Mouse (Mus musculus) hindbrain, postnatal 0 days (tissue): ENCODE results near the gene Gm9844. TPM values are rescaled to one million over a fixed set of nuclear protein-coding genes. Genes with fewer than 3 reads are reported as not detected.
A peak's percentile ranks its signal among the peaks of the same experiment; 100 is the strongest.
"Not testable (repeated sequence)": the region's sequence is repeated elsewhere in the genome, so short reads cannot be mapped to it uniquely, and the experiment has no call there.

ENCODE experiments used
- ATAC-seq: fragments of 200-750 bp; cut with Nextera tagmentation; 2 replicates; pipeline ENCODE4 v1.8.0; 2017; ENCODE audit warnings: mild to moderate bottlenecking, moderate TSS enrichment, moderate library complexity
- DNase-seq: peaks from one replicate; pipeline ENCODE4 v3.0.0-alpha.2; 2015; ENCODE audit warnings: low spot score
- H3K27ac ChIP-seq: fragments of 300-500 bp; sonication (generic); 2 replicates; pipeline ENCODE4 v1.5.1; 2014; ENCODE audit warnings: mild to moderate bottlenecking
- H3K27me3 ChIP-seq: fragments of 300-500 bp; sonication (generic); 2 replicates; pipeline ENCODE4 v1.6.1; 2014; ENCODE audit warnings: low read length, mixed read lengths; ENCODE audit not compliant: insufficient read depth
- H3K36me3 ChIP-seq: fragments of 300-500 bp; sonication (generic); 2 replicates; pipeline ENCODE4 v1.6.1; 2014; ENCODE audit warnings: low read length, mixed read lengths; ENCODE audit not compliant: insufficient read depth
- H3K4me1 ChIP-seq: fragments of 300-500 bp; sonication (generic); 2 replicates; pipeline ENCODE4 v1.6.1; 2014; ENCODE audit warnings: antibody characterized with exemption, low read length, mixed read lengths; ENCODE audit not compliant: insufficient read depth
- H3K4me2 ChIP-seq: fragments of 300-500 bp; sonication (generic); 2 replicates; pipeline ENCODE4 v1.6.1; 2014; ENCODE audit warnings: low read depth, mild to moderate bottlenecking, low read length, moderate library complexity, mixed read lengths
- H3K4me3 ChIP-seq: fragments of 300-500 bp; sonication (generic); 2 replicates; pipeline ENCODE4 v1.5.1; 2014; ENCODE audit warnings: low read length
- H3K9ac ChIP-seq: fragments of 300-500 bp; sonication (generic); replicated peaks from 2 replicates; pipeline ENCODE4 v1.6.1; 2014; ENCODE audit warnings: mild to moderate bottlenecking, low read length, moderate library complexity, mixed read lengths
- H3K9me3 ChIP-seq: fragments of 300-500 bp; sonication (generic); 2 replicates; pipeline ENCODE4 v1.6.1; 2016; ENCODE audit warnings: low read length, mixed read lengths
- CTCF ChIP-seq: IDR thresholded peaks from 2 replicates; pipeline ENCODE4 v1.5.1; 2016; ENCODE audit warnings: antibody characterized with exemption, control low read depth, low read depth
- WGBS: fragments of 180-500 bp; shearing (Covaris S2); extraction: QIAGEN DNeasy Blood & Tissue Kit; methylation state at CpG from one replicate; pipeline ENCODE4 v1.1.7; 2014; 5-methylcytosine and 5-hydroxymethylcytosine counted together
- polyA plus RNA-seq: library from polyadenylated mRNA; unstranded; fragments of >200 nt; fragmentation: Nextera tagmentation; extraction: Ambion mirVana; gene quantifications from 2 replicates; pipeline ENCODE4 v1.2.1, GENCODE M21; 2015
- total RNA-seq: library from RNA; depleted of rRNA; stranded (reverse); fragments of >200 nt; gene quantifications from 2 replicates; pipeline ENCODE4 v1.2.3, GENCODE M21; 2014

The Gm9844 gene
- total and polyA plus RNA-seq, 2 experiments from 2014 or later, result 2.5 to 32.5 TPM

DNA sequence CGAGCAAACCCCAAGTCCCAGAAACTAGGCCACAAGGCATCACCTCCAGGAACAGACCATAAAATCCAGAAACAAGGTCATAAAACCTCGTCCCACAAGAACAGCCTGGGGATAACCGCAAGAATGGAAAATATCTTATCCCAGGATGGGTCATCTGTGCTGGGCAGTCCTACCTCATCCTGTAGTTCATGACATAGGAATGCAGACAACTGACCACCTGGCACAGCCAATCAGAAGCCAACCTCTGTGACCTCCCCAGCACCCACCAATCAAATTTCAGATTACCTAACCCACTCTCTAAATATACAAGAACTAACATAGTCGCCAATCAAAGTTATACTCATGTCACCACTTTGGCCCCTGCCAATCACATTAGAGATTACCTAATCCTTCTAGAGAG is 21.0 kb upstream of the Gm9844 start:
- Histone ChIP-seq H3K4me3 (no peak overlapping the region), H3K9me3 (no peaks in the 10 kb centered on the region), H3K4me1 (no peaks in the 10 kb centered on the region), H3K27me3 (no peaks in the 10 kb centered on the region), H3K4me2 (no peak overlapping the region), H3K36me3 (no peaks in the 10 kb centered on the region), H3K9ac (no peak overlapping the region), H3K27ac (no peak overlapping the region)
- DNase-seq (no peak), ATAC-seq (no peak)
- TF ChIP-seq CTCF, result no peak
- 81% methylated on average over 4 of the region's 4 CpGs for WGBS

DNA sequence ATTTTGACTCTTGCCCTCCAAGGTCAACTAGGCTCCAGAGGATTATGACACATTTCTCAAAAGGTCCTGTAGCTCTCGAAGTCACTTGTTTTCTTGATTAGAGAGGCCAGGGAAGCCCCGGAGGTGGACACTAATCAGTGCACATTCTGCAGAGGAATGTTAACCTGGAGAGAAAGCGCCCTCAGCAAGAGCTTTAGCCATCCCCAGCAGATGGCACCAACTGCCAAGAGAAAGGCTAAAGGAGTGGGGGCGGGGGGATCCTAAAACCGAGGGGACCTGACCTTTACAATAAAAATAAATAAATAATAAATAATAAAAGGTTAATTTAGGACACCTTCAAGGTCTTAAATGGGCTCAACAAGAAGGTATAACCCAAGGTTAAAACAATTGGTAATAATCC is 17.9 kb upstream of the Gm9844 start:
- Histone ChIP-seq H3K27ac (no peak overlapping the region), H3K27me3 (no peaks in the 10 kb centered on the region), H3K4me3 (no peak overlapping the region), H3K36me3 (no peaks in the 10 kb centered on the region), H3K4me1 (no peaks in the 10 kb centered on the region), H3K9me3 (no peaks in the 10 kb centered on the region), H3K9ac (no peak overlapping the region), H3K4me2 (no peak overlapping the region)
- no peak for TF ChIP-seq CTCF
- DNase-seq (no peak), ATAC-seq (no peak)
- WGBS, result 45% methylated on average over 5 of the region's 5 CpGs

DNA sequence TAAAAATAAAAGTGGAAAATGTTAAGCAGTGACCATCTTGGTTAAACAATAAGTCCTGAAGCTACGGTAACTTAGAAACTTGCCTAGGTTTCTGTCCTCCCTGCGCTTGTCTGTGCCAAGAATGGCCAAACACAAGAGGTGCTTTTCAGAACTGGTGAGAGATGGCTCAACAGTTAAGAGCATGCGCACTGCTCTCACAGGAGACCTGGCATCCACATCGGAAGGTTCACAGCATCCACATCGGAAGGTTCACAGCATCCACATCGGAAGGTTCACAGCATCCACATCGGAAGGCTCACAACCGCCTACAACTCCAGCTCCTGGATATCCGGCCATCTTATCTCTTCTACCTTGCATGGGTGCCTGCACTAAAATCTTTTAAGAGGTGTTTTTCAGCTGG is 16.8 kb upstream of the Gm9844 start:
- ATAC-seq (no peak), DNase-seq (no peak)
- Histone ChIP-seq H3K4me1 (no peaks in the 10 kb centered on the region), H3K27me3 (no peaks in the 10 kb centered on the region), H3K4me2 (no peak overlapping the region), H3K9ac (no peak overlapping the region), H3K9me3 (no peaks in the 10 kb centered on the region), H3K4me3 (no peak overlapping the region), H3K36me3 (no peaks in the 10 kb centered on the region), H3K27ac (no peak overlapping the region)
- TF ChIP-seq CTCF, result no peak
- 86% methylated on average over 9 of the region's 9 CpGs for WGBS

DNA sequence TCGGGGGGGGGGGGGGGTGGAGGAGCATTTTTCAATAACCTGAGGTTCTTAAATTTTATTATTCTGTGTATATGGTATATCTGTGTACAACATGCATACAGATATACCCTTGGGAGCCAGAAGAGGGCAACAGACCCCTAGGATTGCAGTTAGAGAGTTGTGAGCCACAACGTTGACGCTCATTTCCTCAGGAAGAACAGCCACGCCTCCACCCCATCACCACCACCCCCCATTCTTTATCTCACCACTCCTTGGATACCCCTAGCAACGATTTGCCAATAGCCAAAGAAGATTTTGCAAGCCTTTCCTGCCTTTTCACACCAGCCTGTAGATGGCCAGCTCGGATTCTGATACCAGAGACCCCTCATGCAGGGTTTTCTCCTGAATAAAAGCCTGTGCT is 16.3 kb upstream of the Gm9844 start:
- H3K4me1 ChIP-seq, result no peaks in the 10 kb centered on the region
- peak; percentile 44 for TF ChIP-seq CTCF
- WGBS, result 3% methylated on average over 6 of the region's 6 CpGs
- H3K9me3 ChIP-seq, result no peaks in the 10 kb centered on the region
- H3K9ac ChIP-seq, result no peak overlapping the region
- ATAC-seq (0 out of 2 replicates have a peak, but pooled peaks have one; percentile 53), DNase-seq (peak; percentile 54)
- no peaks in the 10 kb centered on the region for H3K36me3 ChIP-seq
- no peak overlapping the region for H3K27ac ChIP-seq
- no peak overlapping the region for H3K4me3 ChIP-seq
- H3K27me3 ChIP-seq, result no peaks in the 10 kb centered on the region
- H3K4me2 ChIP-seq, result no peak overlapping the region

DNA sequence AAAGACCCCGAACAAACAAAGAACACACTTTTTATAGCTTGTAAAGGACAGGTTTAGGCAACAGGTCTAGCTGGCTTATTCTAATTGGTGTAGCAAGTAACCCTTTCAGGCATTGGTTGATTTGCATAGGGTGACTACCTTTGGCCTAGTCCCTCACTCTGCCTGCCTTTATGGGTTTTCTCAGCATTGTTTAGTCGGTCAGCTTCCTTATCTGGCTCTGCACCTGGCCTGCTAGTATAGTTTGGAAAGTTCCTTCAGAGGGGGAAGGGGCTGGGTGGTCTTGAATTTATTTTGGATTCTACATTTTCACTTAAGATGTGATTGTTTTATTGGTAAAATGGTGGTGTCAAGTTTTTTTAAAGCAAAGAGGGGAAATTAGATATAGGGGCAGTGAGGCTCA is 15.4 kb upstream of the Gm9844 start:
- not testable (repeated sequence) for H3K9ac ChIP-seq, H3K36me3 ChIP-seq, H3K4me3 ChIP-seq, ATAC-seq, H3K9me3 ChIP-seq, H3K4me1 ChIP-seq, H3K27ac ChIP-seq, H3K4me2 ChIP-seq, DNase-seq, H3K27me3 ChIP-seq
- WGBS, result 51% methylated on average over 2 of the region's 2 CpGs

DNA sequence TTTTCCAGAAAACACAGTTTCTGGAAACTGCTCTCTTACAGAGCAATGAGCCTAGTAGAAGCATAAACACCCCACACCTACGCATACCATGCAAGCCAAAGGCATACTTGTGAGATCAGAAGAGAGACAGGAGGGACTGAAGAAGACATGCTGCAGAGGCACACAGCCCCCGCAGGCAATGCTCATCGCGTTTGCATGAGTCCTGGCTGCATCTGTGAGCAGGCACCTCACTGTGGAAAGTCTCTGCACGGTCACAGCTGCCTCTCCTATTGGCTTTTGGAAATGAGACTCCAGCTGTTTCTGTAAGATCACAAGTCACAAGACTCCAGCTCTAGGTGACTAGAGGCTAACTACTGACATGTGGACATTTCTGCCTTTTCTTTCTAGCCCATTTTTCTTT is 11.9 kb upstream of the Gm9844 start:
- no peak for TF ChIP-seq CTCF
- Histone ChIP-seq H3K36me3 (no peaks in the 10 kb centered on the region), H3K4me1 (no peaks in the 10 kb centered on the region), H3K9ac (no peak overlapping the region), H3K27ac (no peak overlapping the region), H3K4me2 (no peak overlapping the region), H3K4me3 (no peak overlapping the region), H3K27me3 (no peaks in the 10 kb centered on the region), H3K9me3 (no peaks in the 10 kb centered on the region)
- DNase-seq (peak; percentile 9), ATAC-seq (no peak)
- WGBS, result 23% methylated on average over 5 of the region's 5 CpGs

DNA sequence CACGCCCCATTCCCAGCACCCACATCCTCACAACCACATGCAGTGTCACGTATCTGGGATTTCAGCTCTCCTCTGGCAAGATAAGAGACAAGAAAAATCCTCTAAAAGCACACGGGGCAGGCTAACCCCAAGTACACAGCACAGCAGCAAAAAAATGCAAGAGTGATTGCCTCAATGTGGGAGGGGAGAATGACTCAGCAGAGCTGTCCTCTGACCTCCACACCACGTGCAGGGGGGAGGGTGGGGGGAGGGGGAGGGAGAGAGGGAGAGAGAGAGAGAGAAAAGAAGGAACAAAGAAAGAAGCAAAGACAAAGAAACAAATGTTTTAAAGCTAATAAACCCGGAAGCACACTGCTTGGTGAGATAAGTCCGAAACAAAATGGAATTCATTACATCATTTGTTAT is 11.1 kb upstream of the Gm9844 start:
- Histone ChIP-seq H3K4me3 (no peak overlapping the region), H3K9ac (no peak overlapping the region), H3K9me3 (no peaks in the 10 kb centered on the region), H3K27ac (no peak overlapping the region), H3K36me3 (no peaks in the 10 kb centered on the region), H3K4me2 (no peak overlapping the region), H3K27me3 (no peaks in the 10 kb centered on the region), H3K4me1 (no peaks in the 10 kb centered on the region)
- TF ChIP-seq CTCF, result no peak
- DNase-seq (no peak), ATAC-seq (no peak)
- 39% methylated on average over 6 of the region's 6 CpGs for whole genome bisulfite sequencing
